Mouse (Mus musculus) Muller cell, postnatal 12 days (primary cell): ENCODE results near the gene Sez6l2.
A peak's percentile ranks its signal among the peaks of the same experiment; 100 is the strongest.
"Not testable (repeated sequence)": the region's sequence is repeated elsewhere in the genome, so short reads cannot be mapped to it uniquely, and the experiment has no call there.

Source experiments
- DNase-seq: peaks from one replicate; pipeline ENCODE4 v3.0.0-alpha.2; 2015; ENCODE audit errors: inconsistent ontology term

Sez6l2 gene

DNA sequence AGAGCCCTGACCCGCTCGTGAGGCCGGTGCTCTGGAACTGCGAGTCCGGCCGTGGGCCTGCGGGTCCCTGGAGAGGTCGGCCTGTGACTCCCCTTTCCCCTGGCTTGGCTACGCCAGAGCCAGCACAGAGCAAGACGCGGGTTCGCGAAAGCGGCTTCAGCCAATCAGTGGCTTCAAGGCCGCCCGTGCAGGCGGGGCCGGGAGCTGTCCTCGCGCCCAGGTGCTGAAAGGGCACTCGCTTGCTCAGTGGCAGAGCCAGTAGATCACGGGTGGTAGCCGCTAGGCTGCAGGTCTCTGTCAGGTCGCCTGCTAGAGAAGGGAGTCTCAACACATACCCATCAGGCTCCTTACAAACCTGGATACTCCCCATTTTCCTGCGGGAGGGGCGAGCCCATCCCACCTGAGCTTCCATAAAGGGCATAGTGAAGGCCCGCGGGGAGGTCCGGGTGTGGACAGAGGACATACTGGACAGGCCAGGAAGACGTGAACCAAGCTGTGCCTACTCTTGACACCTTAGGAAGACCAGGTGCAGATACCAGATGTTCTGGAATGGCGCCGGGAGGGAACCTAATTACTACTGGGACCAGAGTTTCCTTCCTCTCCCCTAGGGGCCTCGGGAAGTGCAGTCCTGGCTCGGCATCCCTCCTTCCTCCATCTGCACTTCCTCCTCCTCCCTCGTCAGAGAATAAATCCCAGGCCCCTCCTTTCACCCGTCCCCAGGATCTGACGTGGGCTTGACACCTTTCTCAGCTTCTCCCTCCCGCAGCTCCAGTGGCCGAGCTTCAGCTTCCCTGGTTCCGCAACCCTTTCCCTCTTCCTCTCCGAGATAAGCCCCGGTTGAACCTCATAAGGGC is at the start of gene Sez6l2:
Sez6l2 (plus strand) TSS at position 771 of the 854 bp plus-strand sequence.
- DNase-seq = peak; percentile 92

DNA sequence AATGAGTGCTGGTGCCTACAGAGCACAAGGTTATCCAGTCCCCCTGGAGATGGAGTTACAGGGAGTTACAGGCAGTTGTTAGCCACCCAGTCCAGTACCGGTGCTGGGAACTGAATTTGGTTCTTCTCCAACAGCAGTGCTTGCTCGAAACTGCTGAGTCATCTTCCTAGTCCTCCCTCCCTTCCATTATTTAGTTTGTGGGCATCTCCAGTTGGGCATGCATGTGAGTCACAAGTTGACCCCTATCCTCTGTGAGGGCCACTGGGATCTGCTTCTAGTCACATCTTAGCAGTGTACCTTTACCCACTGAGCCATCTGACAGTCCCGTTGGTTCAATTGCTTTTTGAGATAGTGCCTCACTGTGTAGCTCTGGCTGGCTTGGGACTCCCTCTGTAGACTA is 44.8 kb upstream of the Sez6l2 start:
- DNase-seq = peak; percentile 26

DNA sequence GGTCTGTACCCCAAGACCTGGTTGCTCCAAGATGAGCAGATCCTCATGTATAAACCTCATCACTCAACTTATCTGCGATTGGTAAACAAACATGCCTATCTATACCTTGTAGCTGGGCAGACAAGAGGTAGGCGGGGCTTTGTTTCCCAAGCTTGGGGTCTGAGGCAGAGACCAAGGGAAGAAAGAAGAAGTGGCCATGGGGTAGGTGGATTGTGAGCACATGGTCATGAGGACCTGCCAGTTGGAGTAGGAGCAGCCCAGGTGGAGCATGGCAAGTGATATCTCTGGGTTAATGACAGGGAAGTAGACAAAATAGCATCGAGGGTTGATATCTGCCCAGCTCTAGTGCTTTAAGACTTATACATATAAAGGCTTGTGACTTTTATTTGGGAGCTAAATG is 35.5 kb upstream of the Sez6l2 start:
- DNase-seq = no peak

DNA sequence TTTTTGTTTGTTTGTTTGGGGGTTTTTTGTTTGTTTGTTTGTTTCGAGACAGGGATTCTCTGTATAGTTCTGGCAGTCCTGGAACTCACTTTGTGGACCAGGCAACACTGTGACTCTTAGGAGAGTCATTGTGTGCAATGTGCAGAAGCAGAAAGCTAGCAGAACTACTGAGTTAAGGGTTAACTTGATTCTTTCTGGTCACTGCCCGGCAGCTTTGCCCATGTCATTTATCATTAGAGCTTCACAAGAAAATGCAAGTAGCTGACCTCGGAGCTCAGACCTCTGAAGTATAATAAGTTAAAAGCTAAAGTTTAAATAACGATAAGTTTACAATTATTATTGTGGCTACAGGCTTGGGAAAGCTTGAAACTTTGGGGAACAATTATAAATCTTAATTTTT is 32.0 kb upstream of the Sez6l2 start:
- DNase-seq = not testable (repeated sequence)

DNA sequence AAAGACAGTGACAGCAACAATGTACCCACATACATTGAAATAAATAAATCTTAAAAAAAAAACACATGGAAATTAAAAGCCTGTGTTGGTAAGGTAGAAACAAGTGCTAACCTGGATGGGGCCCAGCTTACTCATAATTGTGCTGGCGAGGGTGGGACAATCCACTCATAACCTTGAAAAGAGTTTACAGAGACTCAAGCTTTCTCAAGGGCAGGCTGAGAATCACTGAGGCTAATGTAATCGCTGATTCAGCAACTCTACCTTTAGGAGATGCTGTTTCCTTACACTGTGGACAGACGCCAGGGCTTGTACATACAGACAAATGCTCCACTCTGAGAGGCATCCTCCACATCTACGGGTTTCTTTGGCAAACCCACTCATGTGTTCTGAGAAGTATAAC is 30.4 kb upstream of the Sez6l2 start:
- no peak for DNase-seq

DNA sequence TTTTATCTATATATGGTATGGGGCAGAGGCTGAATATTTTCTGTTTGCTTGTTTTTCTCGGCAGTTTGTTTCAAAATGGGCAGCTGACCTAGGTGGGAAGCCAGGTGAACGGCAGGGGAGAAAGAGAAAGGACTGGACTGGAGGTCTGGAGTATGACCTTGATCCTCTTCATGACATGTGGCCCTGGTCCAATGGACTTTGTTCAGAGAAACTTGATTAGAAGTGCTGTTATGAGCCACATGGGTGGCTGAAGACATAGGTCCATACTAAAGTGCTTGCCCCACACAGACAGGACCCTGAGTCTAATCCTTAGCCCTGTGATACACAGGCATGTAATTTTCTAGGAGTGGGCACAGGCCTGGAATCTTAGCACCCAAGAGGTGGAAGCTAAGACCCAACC is 28.8 kb upstream of the Sez6l2 start:
- no peak for DNase-seq

DNA sequence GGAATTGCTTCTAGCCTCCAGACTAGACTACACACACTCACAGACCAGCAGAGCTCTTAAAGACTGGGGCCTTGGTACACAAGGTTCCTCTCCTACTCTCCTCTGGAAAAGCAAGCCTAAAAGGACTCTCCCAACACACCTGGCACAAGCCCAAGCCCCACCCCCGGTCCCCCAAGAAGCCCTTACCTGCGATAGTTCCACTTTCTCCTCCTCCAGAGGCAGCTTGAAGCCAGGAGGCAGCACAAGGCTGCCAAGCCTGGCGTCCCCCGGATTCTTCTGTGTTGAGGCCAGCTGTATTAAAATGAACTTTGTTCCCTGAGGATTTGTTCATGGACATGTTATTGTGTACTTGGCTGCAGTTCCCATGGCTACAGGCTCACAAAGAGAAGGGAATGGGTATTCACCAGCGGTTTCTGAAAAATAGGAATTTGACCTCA is 27.7 kb upstream of the Sez6l2 start, which contains the start of gene Tmem219:
Tmem219 (minus strand) TSS at position 294 of the 437 bp plus-strand sequence.
- peak; percentile 89 for DNase-seq

DNA sequence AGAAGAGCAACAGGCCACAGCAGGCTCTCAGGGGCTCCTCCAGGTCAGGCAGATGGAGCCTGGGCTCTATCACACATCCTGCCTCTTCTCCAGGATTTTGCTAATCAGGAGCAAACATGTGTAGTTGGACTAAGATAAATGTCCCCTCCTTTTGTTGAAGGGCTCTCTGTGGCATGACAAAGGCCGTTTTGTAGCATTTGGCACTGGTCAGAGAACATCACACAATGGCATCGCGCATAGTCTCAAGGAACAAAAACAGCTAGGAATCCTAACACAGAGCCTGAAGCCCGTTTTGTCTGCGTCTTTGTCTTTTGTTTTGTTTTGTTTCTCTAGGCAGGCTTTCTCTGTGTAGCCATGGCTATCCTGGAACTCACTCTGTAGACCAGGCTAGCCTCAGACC is 26.4 kb upstream of the Sez6l2 start:
- DNase-seq = no peak

DNA sequence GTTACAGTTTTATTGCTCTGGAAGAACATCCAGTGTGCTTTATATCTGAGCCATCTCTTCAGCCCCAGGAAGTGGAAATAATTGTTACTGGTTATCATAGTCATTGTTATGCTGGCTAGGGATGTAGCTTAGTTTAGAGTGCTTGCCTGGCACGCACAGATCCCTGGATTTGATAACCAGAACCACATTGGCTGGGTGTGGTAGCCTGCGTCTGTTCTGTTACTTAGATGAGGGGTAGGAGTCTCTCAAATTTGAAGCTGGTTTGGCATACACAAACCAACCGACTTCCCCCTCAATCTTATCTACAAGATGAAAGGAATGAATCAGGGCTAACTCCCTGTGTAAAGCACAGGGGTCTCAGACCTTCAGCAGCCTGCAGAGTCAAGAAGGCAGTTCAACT is 24.1 kb upstream of the Sez6l2 start:
- DNase-seq = no peak

DNA sequence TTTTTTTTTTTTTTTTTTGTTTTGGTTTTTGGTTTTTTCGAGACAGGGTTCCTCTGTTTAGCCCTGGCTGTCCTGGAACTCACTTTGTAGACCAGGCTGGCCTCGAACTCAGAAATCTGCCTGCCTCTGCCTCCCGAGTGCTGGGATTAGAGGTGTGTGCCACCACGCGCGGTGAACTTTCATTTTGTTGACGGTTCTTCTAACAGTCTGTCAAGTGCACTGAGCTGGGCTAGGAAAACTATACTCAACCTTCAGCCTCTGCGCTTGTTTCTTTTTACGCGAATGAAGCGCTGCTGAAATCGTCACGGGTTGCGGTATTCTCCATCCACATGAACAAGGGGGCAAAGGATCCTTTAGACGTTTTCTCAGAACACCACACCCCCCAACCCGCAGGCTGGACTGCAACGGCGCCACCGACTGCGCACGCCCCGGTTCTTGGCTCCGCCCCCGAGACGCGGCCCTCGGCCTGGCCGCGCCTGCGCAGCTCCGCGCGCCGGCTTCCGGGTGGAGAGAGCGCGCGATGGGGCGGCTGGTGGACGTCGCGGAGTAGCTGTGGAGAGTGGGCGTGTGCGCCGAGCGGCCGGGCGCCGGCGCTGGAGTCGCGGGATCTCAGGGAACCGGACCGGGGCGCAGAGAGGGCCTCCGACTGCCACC is 21.9 kb upstream of the Sez6l2 start, which contains the start of gene Kctd13:
Kctd13 (plus strand) TSS at position 496 of the 654 bp plus-strand sequence.
- DNase-seq = peak; percentile 97

DNA sequence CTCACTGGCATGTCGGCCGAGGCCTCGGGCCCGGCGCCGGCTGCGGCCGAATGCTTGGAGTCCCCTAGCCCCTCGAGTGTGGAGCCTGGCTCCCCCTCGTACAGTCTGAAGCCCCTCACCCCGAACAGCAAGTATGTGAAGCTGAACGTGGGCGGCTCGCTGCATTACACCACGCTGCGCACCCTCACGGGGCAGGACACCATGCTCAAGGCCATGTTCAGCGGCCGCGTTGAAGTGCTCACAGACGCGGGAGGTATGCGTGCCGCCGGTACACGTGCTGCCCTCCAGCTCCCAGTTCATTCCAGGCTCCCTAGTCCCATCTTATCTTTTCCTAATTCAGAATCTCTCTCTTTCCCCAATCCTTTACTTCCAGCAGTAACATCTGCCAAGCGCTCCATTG is 21.3 kb upstream of the Sez6l2 start:
- DNase-seq = no peak

DNA sequence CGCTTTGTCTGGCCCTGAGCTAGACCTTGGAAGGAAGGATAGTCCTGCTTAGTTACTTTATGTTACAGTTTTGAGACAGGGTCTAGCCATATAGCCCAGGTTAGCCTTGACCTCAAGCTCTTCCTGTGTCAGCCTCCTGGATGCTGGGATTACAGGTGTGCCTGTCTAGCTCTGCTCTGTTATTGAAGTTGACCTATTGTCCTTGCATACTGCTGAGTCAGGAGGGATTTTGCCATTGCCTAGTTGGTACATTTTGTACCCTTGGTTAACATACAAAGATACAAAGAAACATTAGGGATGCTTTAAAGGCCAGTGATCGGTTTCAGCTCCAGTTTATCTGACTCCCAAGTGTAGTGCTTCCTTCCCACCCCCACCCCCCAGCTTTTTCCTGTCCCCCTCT is 17.7 kb upstream of the Sez6l2 start:
- DNase-seq = no peak

DNA sequence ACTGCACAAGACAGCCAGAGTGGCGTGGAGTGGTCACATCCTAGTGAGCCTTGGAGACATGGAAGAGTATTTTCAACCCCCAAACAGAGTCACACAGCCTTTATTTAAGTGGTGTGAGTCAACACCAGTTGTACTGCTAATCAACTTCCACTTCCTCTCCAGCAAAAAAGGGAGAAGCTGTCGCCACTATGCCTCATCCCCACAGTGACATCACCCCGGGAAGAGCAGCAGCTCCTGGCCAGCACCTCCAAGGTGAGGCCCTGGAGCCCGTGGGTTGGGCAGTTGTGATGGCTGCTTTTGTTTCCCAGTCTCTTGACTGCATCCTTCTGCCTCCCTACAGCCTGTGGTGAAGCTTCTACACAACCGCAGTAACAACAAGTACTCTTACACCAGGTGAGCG is 9.2 kb upstream of the Sez6l2 start:
- DNase-seq = no peak

DNA sequence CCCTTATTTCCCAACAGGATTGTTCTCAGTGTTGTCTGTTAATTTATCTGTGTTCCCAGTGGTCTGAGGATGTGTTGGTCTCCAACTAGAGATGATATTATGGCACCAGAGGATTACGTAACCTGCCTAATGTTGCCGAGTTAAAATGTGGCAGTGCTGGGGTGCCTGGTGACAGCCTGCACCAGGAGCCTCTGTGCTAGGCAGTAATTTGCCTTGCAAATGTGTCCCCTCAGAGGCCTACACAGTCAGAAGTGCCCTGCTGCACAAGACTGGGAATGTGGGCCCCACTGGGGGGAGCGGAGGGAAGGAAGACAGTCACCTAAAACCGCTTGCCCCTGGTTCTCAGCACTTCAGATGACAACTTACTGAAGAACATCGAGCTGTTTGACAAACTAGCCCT is 8.6 kb upstream of the Sez6l2 start:
- no peak for DNase-seq

DNA sequence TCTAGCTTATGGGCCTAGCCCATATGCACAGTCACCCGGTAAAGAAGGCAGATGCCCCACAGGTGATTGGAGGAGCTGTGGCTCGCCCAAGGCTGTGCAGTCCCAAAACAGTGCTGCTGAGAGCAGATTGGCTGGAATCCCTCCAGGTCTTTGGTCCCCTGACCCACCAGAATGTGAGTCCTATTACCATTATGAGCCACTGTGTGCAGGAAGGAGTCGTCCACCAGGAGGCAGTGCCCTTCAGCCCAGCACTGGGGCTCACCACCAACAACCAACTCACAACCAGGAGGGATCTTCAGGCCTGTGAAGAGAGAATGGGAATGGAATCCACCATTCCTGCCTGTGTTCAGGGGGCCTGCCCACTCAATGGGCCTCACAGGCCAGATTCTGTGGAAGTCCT is 3.8 kb upstream of the Sez6l2 start:
- DNase-seq = peak; percentile 15

DNA sequence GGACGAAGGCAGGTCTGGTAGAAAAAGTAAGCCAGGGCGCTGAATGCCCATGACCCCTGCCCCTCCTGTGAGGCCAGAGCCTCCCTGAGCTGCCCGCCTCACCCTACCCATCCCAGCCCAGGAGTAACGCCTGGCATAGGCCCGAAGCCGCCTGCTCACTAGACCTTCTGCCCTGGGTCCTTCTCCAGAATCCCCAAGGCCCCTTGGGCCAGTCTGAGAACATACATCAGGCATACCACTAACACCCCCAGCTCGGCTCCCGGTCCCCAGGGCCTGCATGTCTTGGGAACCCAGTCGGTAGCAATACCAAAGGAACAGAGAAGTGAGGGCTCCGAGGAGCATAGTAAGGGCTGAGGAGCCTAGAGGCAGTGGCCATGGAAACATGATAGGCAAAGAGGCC is 1.7 kb upstream of the Sez6l2 start:
- DNase-seq = no peak

DNA sequence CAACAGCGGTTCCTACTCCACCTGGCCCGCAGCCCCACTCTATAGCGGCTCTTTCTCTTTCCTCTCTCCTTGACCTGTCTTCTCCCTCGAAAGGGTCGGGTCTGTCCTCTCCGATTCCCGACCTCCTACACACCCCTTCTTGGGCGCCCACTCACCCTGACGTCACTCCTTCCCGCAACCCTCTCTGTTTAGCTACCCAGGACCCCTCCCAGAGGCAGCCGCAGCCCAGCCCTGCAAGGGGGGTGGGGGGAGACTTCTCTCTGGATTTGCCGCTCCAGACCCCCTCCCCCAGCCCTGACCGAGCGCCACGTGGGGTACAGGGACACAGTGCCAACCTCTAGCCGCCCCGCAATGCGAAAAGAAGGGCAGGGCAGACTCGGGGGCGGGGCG is 965 bp upstream of the Sez6l2 start, which contains the start of gene Asphd1:
Asphd1 (minus strand) TSS at position 180 of the 390 bp plus-strand sequence.
- no peak for DNase-seq

DNA sequence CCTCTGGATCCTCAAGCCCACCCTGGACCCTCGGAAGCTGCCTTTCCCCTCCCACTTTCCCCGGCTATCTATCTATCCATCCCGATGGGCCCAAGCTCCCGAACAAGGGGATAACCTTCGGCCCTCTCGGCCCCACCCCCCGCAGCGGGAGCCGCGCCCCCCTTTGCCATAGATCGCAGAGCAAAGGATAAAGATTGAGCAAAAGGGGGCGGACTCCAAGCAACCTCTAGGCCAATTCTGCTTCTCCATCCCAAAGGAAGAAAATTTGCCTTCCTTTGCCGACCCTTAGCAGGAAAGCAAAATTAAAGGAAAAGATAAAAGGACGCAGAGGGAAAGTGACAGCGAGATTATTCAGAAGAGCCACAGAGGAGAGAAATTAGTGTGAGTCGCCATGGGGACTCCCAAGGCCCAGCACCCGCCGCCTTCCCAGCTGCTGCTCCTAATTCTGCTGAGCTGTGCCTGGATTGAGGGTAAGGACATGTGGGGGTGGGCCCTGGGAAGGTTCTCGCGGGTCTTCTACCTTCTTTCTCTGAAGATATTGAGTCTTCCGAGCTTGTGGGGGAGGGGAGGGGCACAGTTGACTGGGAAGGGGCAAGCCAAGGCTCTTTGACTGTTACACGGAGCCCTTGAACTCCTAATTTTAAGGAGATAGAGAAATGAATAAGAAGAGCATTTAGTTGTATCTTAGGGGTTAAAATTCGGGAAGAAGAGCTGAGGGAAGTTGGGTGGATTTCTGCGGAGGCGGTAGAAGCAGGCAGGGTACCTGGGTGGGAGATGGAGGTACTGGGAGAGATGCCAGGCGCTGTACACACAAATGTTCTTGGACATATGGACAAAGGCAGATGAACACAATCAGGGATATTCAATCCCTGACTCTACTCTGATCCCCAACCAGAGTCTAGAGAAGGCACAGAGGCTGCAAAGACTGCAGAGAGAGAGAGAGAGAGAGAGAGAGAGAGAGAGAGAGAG is 568 bp downstream of the Sez6l2 start:
- DNase-seq = no peak

DNA sequence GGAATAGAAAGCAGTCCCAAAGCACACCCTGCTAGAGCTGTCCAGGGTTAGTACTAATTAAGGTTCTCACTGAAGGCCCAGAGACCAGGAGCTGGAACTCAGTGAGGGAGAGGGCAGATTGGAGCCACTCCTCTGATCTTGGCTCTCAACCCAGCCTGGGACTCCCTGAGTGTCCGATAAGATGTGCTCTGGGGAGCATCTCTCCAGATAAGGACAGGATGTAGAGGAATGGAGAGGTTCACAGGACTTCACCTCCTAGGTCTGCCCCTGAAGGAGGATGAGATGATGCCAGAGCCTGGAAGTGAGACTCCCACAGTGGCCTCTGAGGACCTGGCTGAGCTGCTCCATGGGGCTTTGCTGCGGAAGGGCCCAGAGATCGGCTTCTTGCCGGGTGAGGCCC is 1.4 kb downstream of the Sez6l2 start:
- no peak for DNase-seq

DNA sequence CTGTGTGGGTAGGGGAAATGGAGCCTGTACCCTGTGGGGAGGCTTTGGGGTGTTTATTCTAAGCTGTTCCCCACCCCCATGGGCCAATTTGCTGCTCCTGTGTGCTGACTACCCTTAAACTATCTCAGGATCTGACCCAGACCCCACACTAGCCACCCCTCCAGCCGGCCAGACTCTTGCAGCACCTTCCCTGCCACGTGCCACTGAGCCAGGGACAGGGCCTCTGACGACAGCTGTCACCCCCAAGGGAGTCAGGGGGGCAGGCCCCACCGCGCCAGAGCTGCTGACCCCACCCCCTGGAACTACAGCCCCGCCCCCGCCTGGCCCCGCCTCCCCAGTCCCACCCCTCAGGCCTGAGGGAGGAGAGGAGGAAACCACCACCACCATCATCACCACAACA is 2.3 kb downstream of the Sez6l2 start:
- DNase-seq = no peak

DNA sequence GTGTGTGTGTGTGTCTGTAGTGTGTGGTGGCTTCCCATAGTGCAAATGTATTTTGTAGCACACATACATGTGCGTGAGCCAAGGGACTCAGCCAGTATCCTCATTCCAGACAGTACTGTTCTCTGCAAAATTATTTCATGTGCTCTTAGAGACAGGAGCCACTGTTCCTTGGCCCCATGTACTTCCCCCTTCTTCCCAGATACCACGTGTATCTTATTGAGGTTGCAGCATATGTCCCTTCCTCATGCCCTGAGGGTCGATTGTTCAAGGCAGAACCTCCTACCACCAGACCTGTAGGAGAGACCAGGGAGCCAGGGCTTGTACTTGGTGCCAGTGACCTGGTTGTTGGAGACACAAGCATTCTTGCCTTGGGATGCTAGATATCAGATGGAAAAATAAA is 4.8 kb downstream of the Sez6l2 start:
- no peak for DNase-seq

DNA sequence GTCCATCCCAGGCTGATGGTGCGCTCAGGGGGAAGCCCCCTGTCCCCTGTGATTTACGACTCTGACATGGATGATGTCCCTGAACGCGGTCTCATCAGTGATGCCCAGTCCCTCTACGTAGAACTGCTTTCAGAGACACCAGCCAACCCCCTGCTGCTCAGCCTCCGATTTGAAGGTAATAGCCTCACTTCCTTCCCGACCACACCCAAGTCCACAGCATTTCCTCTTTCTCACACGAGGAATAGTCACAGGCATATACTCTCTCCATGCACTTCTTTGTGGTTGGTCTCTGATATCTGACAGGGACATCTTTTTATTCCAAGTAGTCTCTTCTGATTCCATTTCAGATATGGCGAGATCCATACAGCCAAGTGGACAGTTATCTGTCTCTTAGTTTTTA is 9.4 kb downstream of the Sez6l2 start:
- DNase-seq = no peak
